Comparison of ENCODE assay signal across 14 mouse cellular contexts in the genomic region with DNA sequence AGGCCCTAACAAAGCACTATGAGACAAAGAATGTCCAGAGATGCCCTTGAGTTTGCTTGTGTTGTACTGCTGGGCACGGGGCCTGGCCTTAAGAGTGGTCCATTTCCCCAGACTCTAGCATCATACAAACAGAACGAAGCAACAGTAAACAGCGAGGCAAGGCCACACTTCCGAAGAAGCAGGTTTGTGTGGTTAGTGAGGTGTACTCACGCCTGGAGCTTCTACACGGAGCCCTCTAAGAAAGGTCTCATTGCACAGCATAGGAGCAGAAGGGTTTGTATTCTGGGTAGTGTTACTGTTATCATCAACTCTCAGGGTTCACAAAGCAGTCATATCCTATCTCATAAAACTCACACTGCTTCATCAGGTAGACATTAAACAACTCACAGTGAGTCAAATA.
"Had no signal": no experiment of that assay in that cellular context is flagged by ENCODE, and none has a peak within 500 bp of the region (broad histone marks: within the 10 kb centered on the region; RNA-seq: fewer than 3 reads in every experiment).

No protein-coding gene starts in this region.

- DNase-seq: right cerebral cortex, adult 18-20 months; right cerebral cortex, postnatal 14 days; right cerebral cortex, postnatal 25 days; right cerebral cortex, postnatal 4 days; spleen, adult 18-20 months; thymus, adult 18-20 months; thymus, postnatal 25 days; thymus, postnatal 36 days; thymus, postnatal 4 days had no signal

- H3K4me3 ChIP-seq: neural tube, embryonic 12.5 days; neural tube, embryonic 13.5 days; neural tube, embryonic 15.5 days; stomach, embryonic 15.5 days had no signal

- H3K4me1 ChIP-seq: neural tube, embryonic 12.5 days had no signal

- H3K27me3 ChIP-seq: neural tube, embryonic 12.5 days; neural tube, embryonic 13.5 days; neural tube, embryonic 15.5 days; stomach, embryonic 15.5 days had no signal

- H3K27ac ChIP-seq: neural tube, embryonic 12.5 days; neural tube, embryonic 13.5 days; neural tube, embryonic 15.5 days; stomach, embryonic 15.5 days; stomach, postnatal 0 days had no signal

- H3K36me3 ChIP-seq: neural tube, embryonic 12.5 days; neural tube, embryonic 13.5 days; neural tube, embryonic 15.5 days; stomach, embryonic 15.5 days had no signal

- H3K9ac ChIP-seq: neural tube, embryonic 12.5 days; neural tube, embryonic 13.5 days; neural tube, embryonic 15.5 days; stomach, embryonic 15.5 days had no signal

- H3K9me3 ChIP-seq: neural tube, embryonic 12.5 days; neural tube, embryonic 13.5 days; neural tube, embryonic 15.5 days; stomach, embryonic 15.5 days had no signal

- H3K4me2 ChIP-seq: neural tube, embryonic 12.5 days; neural tube, embryonic 13.5 days; neural tube, embryonic 15.5 days; stomach, embryonic 15.5 days had no signal
